Mouse (Mus musculus): ENCODE measurements around the gene Chil1. TPM values are rescaled to one million over a fixed set of nuclear protein-coding genes. Genes with fewer than 3 reads are reported as not detected.
A peak's percentile ranks its signal among the peaks of the same experiment; 100 is the strongest.

Chil1 gene
- polyA plus RNA-seq, 1 experiment from 2014 or later = 0.80 TPM

DNA sequence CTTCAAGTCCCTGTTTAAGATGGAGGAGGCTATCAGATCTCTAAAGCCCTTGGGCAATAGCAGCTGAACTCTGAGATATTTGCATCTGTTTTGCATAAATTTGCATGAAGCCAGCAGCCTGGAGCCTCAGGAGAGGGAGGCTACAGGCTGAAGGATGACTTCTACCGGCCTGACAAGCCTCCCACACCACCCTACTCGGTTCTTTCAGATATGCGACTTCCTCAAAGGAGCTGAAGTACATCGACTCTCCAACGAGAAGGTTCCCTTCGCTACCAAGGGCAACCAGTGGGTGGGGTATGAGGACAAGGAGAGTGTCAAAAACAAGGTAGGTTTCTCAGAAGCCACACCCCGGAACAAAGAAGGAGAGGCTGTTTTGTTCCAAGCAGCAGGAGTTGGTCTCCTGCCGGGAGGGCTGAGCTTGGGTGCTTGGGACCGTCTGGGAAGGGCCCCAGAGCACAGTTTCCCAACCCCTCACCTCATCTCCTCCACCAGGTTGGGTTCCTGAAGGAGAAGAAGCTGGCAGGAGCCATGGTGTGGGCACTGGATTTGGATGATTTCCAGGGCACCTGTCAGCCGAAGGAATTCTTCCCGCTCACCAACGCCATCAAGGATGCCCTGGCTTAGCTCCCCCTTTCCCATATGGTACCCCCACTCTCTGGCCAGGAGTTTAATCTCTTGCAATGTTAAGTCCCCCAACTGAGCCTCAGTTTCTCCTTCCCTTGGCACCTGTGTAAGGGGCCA is 7.2 kb downstream of the Chil1 start:
- H3K4me3 ChIP-seq = no peak overlapping the region

GRCm38 (mm10) chr1:134191192-134191591 is 9.2 kb downstream of the Chil1 start:
- Histone ChIP-seq H3K4me1 (peaks cover 43% of the 10 kb centered on the region), H3K27me3 (ENCODE audit: low read depth, poor library complexity, severe bottlenecking) (peaks cover 25% of the 10 kb centered on the region), H3K9me3 (replicated peaks) (no peaks in the 10 kb centered on the region), H3K36me3 (no peaks in the 10 kb centered on the region), H3K27ac (no peak overlapping the region), H3K4me3 (no peak overlapping the region)
- 84% methylated on average over 5 of the region's 5 CpGs for WGBS
- no peak for DNase-seq (ENCODE audit: low spot score)

More for the DNA sequence above, 7.2 kb downstream of the Chil1 start:
- DNase-seq (ENCODE audit: low spot score) = no peak
- no peak overlapping the region for H3K27ac ChIP-seq
- no peaks in the 10 kb centered on the region for H3K9me3 ChIP-seq (replicated peaks)
- WGBS = 24% methylated on average over 12 of the region's 12 CpGs
- H3K4me1 ChIP-seq = peaks cover 23% of the 10 kb centered on the region
- H3K27me3 ChIP-seq (ENCODE audit: low read depth, poor library complexity, severe bottlenecking) = peaks cover 25% of the 10 kb centered on the region
- no peaks in the 10 kb centered on the region for H3K36me3 ChIP-seq

DNA sequence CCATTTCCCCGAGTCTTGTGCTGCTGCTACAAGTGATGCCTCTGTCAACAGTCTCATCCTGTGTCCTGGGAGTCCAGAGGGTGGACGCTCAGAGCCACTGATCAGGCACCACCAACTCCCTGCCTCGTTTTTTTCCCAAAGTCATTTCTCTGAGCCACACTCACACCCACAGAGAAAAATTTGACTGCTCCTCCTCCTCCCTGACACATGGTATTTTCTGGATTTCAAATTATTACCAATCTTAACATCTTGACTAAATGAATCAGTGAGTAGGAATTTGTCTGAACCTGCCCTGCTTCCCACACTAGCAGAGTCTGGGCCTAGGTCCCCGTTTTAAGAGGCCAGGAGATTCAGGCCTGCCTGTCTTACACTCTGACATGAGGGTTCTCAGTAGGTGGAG is 10.0 kb downstream of the Chil1 start:
- Histone ChIP-seq H3K36me3 (no peaks in the 10 kb centered on the region), H3K4me3 (no peak overlapping the region), H3K27ac (no peak overlapping the region), H3K4me1 (peaks cover 48% of the 10 kb centered on the region), H3K27me3 (ENCODE audit: low read depth, poor library complexity, severe bottlenecking) (peaks cover 25% of the 10 kb centered on the region), H3K9me3 (replicated peaks) (no peaks in the 10 kb centered on the region)
- DNase-seq (ENCODE audit: low spot score) = no peak
- WGBS = 55% methylated on average over 4 of the region's 4 CpGs

DNA sequence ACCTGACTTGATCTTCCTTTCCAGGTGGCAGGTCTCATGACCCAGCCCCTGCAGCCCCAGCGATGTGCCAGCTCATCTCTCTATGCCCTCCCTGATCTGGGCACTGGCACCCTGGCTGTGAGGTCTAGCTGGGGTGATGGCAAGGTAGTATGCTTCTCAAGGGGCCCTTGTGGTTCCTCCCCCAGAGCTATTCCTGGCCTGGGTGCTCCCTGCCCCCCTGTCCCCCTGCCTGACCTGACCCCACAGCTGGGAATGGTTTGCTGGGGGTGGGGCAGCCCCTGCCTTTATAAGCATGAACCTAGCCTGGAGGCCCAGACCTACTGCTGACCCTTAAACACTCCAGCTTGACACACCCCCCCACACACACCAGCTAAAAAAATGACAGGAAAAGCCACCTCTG is 11.2 kb downstream of the Chil1 start, which contains the start of gene Mybph:
Gene Mybph, plus strand, starts transcription at position 323 of the 400 bp plus-strand sequence.
- H3K36me3 ChIP-seq = no peaks in the 10 kb centered on the region
- H3K9me3 ChIP-seq (replicated peaks) = no peaks in the 10 kb centered on the region
- WGBS = 61% methylated on average over 1 of the region's 1 CpGs
- H3K4me3 ChIP-seq = no peak within 1 kb of the TSS
- DNase-seq (ENCODE audit: low spot score) = no peak
- peak within 1 kb of the TSS; percentile 61 for H3K27ac ChIP-seq
- H3K27me3 ChIP-seq (ENCODE audit: low read depth, poor library complexity, severe bottlenecking) = peaks cover 21% of the 10 kb centered on the region
- H3K4me1 ChIP-seq = peaks cover 54% of the 10 kb centered on the region

DNA sequence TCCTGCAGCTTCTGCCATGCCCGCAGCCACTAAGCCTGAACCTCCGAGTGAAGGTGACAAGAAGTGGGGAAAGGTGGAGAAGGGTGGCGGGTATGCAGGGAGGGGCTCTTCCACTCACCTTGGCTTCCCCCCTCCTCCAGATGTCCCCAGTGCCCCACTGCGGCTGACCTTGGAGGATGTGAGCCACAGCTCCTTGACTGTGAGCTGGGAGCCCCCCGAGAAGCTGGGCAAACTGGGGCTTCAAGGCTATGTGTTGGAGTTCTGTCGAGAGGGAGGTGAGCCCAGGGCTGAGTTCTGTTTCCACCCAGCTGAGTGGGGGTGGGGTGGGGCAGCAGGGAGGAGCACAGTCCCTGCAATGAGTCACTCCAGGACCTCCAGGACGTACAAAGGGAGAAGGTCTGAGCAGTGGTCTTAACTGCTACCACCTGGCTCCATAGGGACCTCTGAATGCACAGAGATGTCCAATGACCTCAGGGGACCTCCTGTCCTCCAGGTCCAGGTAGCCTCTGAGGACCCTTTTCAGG is 11.8 kb downstream of the Chil1 start:
- DNase-seq (ENCODE audit: low spot score) = no peak
- peaks cover 15% of the 10 kb centered on the region for H3K27me3 ChIP-seq (ENCODE audit: low read depth, poor library complexity, severe bottlenecking)
- H3K9me3 ChIP-seq (replicated peaks) = no peaks in the 10 kb centered on the region
- H3K36me3 ChIP-seq = no peaks in the 10 kb centered on the region
- H3K4me3 ChIP-seq = no peak overlapping the region
- WGBS = 58% methylated on average over 7 of the region's 7 CpGs
- H3K27ac ChIP-seq = peak overlapping the region; percentile 61
- peaks cover 54% of the 10 kb centered on the region for H3K4me1 ChIP-seq

- H3K27ac ChIP-seq = peak overlapping the region; percentile 61
- peaks cover 7% of the 10 kb centered on the region for H3K27me3 ChIP-seq (ENCODE audit: low read depth, poor library complexity, severe bottlenecking)
- H3K4me1 ChIP-seq = peaks cover 50% of the 10 kb centered on the region
- no peak for DNase-seq (ENCODE audit: low spot score)
- 80% methylated on average over 16 of the region's 16 CpGs for WGBS
- H3K4me3 ChIP-seq = no peak overlapping the region
- no peaks in the 10 kb centered on the region for H3K9me3 ChIP-seq (replicated peaks)
- no peaks in the 10 kb centered on the region for H3K36me3 ChIP-seq
These were observed 12.5 kb downstream of the Chil1 start for GRCm38 (mm10) chr1:134194298-134195022.

- H3K9me3 ChIP-seq (replicated peaks) = no peaks in the 10 kb centered on the region
- no peak for DNase-seq (ENCODE audit: low spot score)
- peaks cover 48% of the 10 kb centered on the region for H3K4me1 ChIP-seq
- 0 out of 2 replicates have a peak, but pooled peaks cover 6% of the 10 kb centered on the region for H3K27me3 ChIP-seq (ENCODE audit: low read depth, poor library complexity, severe bottlenecking)
- WGBS = 43% methylated on average over 2 of the region's 2 CpGs
- H3K4me3 ChIP-seq = no peak overlapping the region
- H3K36me3 ChIP-seq = no peaks in the 10 kb centered on the region
- peak overlapping the region; percentile 62; the same call in 1 of the 2 replicates for H3K27ac ChIP-seq
These were observed 13.1 kb downstream of the Chil1 start for GRCm38 (mm10) chr1:134195117-134195516.

DNA sequence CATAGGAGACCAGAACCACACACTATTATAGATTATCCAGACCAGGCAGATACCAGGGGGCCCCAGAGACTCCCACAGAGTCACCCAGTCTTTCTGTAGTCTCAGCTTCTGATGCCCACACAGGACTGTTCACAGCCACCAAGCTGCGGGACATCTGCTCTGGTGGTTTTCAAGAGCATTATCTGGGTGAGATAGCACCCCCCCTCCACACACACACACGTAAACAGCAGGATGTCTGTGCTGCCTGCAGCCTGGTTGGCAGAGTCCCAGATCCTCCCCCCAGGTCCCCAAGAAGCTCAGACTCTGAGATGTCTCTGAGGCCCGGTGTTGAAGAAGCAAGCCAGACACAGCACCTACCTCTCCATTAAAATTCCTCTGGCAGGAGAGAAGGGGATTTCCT is 13.6 kb downstream of the Chil1 start:
- no peak overlapping the region for H3K4me3 ChIP-seq
- no peaks in the 10 kb centered on the region for H3K36me3 ChIP-seq
- peaks cover 48% of the 10 kb centered on the region for H3K4me1 ChIP-seq
- no peaks in the 10 kb centered on the region for H3K9me3 ChIP-seq (replicated peaks)
- H3K27me3 ChIP-seq (ENCODE audit: low read depth, poor library complexity, severe bottlenecking) = 0 out of 2 replicates have a peak, but pooled peaks cover 5% of the 10 kb centered on the region
- WGBS = 50% methylated on average over 3 of the region's 3 CpGs
- H3K27ac ChIP-seq = peak overlapping the region; percentile 62
- no peak for DNase-seq (ENCODE audit: low spot score)

DNA sequence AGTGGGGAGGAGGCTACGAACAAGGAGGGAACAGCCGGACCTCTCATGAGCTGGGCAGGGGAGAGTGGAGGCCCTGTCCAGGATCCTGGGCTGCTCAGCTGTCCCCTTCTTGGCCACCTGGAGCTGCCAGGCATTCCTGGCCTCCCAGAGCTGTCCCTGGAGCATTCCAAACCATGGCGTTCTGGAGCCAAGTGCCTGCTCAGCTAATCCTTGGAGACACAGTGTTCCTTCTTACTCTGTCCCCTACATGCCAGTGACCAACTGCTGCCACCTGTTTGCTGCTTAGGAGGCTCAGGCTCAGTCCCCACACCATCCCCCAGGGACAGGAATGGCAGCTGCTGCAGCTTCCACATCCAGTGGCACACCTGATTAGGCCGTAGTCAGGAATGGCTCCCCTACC is 14.0 kb downstream of the Chil1 start:
- 0 out of 2 replicates have a peak, but pooled peaks cover under 1% of the 10 kb centered on the region for H3K27me3 ChIP-seq (ENCODE audit: low read depth, poor library complexity, severe bottlenecking)
- H3K36me3 ChIP-seq = no peaks in the 10 kb centered on the region
- no peak for DNase-seq (ENCODE audit: low spot score)
- peak overlapping the region; percentile 62 for H3K27ac ChIP-seq
- peaks cover 48% of the 10 kb centered on the region for H3K4me1 ChIP-seq
- no peaks in the 10 kb centered on the region for H3K9me3 ChIP-seq (replicated peaks)
- 36% methylated on average over 4 of the region's 4 CpGs for WGBS
- H3K4me3 ChIP-seq = no peak overlapping the region

- Histone ChIP-seq H3K4me3 (no peak overlapping the region), H3K27me3 (ENCODE audit: low read depth, poor library complexity, severe bottlenecking) (no peaks in the 10 kb centered on the region), H3K27ac (peak overlapping the region; percentile 62), H3K9me3 (replicated peaks) (no peaks in the 10 kb centered on the region), H3K36me3 (no peaks in the 10 kb centered on the region), H3K4me1 (peaks cover 48% of the 10 kb centered on the region)
- WGBS = 82% methylated on average over 4 of the region's 4 CpGs
- DNase-seq (ENCODE audit: low spot score) = no peak
These were observed 14.4 kb downstream of the Chil1 start for GRCm38 (mm10) chr1:134196386-134196785.

- peaks cover 48% of the 10 kb centered on the region for H3K4me1 ChIP-seq
These were observed 15.5 kb downstream of the Chil1 start for GRCm38 (mm10) chr1:134197325-134197982.

GRCm38 (mm10) chr1:134198197-134198995 is 16.4 kb downstream of the Chil1 start:
- Histone ChIP-seq H3K27ac (no peak overlapping the region), H3K4me3 (no peak overlapping the region), H3K9me3 (replicated peaks) (no peaks in the 10 kb centered on the region), H3K36me3 (no peaks in the 10 kb centered on the region), H3K4me1 (peaks cover 39% of the 10 kb centered on the region), H3K27me3 (ENCODE audit: low read depth, poor library complexity, severe bottlenecking) (no peaks in the 10 kb centered on the region)
- no peak for DNase-seq (ENCODE audit: low spot score)
- WGBS = 91% methylated on average over 12 of the region's 12 CpGs

More at GRCm38 (mm10) chr1:134197325-134197982, 15.5 kb downstream of the Chil1 start:
- Histone ChIP-seq H3K36me3 (no peaks in the 10 kb centered on the region), H3K4me3 (no peak overlapping the region), H3K27me3 (ENCODE audit: low read depth, poor library complexity, severe bottlenecking) (no peaks in the 10 kb centered on the region), H3K9me3 (replicated peaks) (no peaks in the 10 kb centered on the region), H3K27ac (0 out of 2 replicates have a peak overlapping the region, but pooled peaks have one; percentile 19)
- 83% methylated on average over 15 of the region's 15 CpGs for WGBS
- DNase-seq (ENCODE audit: low spot score) = no peak
